Mouse (Mus musculus): ENCODE measurements at regions not wholly inside any gene's neighbourhood (a gene's known extent, or its start where the extent isn't known, plus 50 kb on each side); places are given as distances from the start of the nearest gene placed in this dataset.

- TF ChIP-seq POLR2A (IDR thresholded peaks at IDR 0.05; ENCODE audit: control insufficient read depth, low read depth, low read length), result no peak
- no peak for TF ChIP-seq CTCF (IDR thresholded peaks at IDR 0.05; ENCODE audit: control insufficient read depth, insufficient read depth, insufficient replicate concordance, low read depth, low read length)
Measured at GRCm38 (mm10) chr2:128395308-128396007, 195.6 kb upstream of the Spdye4c start.
